Mouse (Mus musculus): Measurements from ENCODE around the gene Zfp184.

- TF ChIP-seq CTCF (IDR thresholded peaks at IDR 0.05; ENCODE audit: borderline replicate concordance, insufficient read depth, low read depth, low read length) (no peak), POLR2A (IDR thresholded peaks at IDR 0.05; ENCODE audit: borderline replicate concordance, insufficient read depth, low read length) (no peak)
These were observed 24.1 kb upstream of the Zfp184 start for GRCm38 (mm10) chr13:21920681-21921233.

All from cerebellum, adult 2 months (tissue).